Mouse (Mus musculus): ENCODE measurements around the gene B3gntl1. TPM values are rescaled to one million over a fixed set of nuclear protein-coding genes. Genes with fewer than 3 reads are reported as not detected.

B3gntl1 gene
- polyA plus RNA-seq, 1 experiment from 2014 or later, result 5.1 TPM

- Histone ChIP-seq H3K4me3 (ENCODE audit: low read depth, low read length) (no peak overlapping the region), H3K4me2 (ENCODE audit: low read depth, low read length) (no peak overlapping the region), H3K36me3 (replicated peaks; ENCODE audit: control insufficient read depth, insufficient read depth, low read depth, low read length) (no peaks in the 10 kb centered on the region), H3K4me1 (ENCODE audit: control insufficient read depth, insufficient read depth, low read length) (no peaks in the 10 kb centered on the region; the same call in 1 of the 2 replicates), H3K27ac (replicated peaks; ENCODE audit: low read depth, low read length) (no peak overlapping the region), H3K9me3 (replicated peaks; ENCODE audit: control insufficient read depth, low read length) (no peaks in the 10 kb centered on the region), H3K9ac (replicated peaks; ENCODE audit: low read length) (no peak overlapping the region), H3K27me3 (ENCODE audit: control insufficient read depth, insufficient read depth, low read length) (no peaks in the 10 kb centered on the region)
- 92% methylated on average over 5 of the region's 5 CpGs for WGBS
- ATAC-seq (replicated peaks; ENCODE audit: insufficient number of reproducible peaks, low FRiP score, low TSS enrichment, low read depth), result no peak
- DNase-seq (ENCODE audit: low spot score), result no peak
Measured at GRCm38 (mm10) chr11:121651983-121652382, 21.0 kb downstream of the B3gntl1 start.

GRCm38 (mm10) chr11:121651556-121651955 is 21.4 kb downstream of the B3gntl1 start:
- no peaks in the 10 kb centered on the region for H3K27me3 ChIP-seq (ENCODE audit: control insufficient read depth, insufficient read depth, low read length)
- no peak overlapping the region for H3K27ac ChIP-seq (replicated peaks; ENCODE audit: low read depth, low read length)
- H3K4me2 ChIP-seq (ENCODE audit: low read depth, low read length), result no peak overlapping the region
- no peak for ATAC-seq (replicated peaks; ENCODE audit: insufficient number of reproducible peaks, low FRiP score, low TSS enrichment, low read depth)
- H3K4me3 ChIP-seq (ENCODE audit: low read depth, low read length), result no peak overlapping the region
- H3K9me3 ChIP-seq (replicated peaks; ENCODE audit: control insufficient read depth, low read length), result no peaks in the 10 kb centered on the region
- no peaks in the 10 kb centered on the region for H3K36me3 ChIP-seq (replicated peaks; ENCODE audit: control insufficient read depth, insufficient read depth, low read depth, low read length)
- 93% methylated on average over 9 of the region's 9 CpGs for WGBS
- H3K4me1 ChIP-seq (ENCODE audit: control insufficient read depth, insufficient read depth, low read length), result no peaks in the 10 kb centered on the region; the same call in 1 of the 2 replicates
- no peak overlapping the region for H3K9ac ChIP-seq (replicated peaks; ENCODE audit: low read length)
- DNase-seq (ENCODE audit: low spot score), result no peak

- Histone ChIP-seq H3K4me1 (ENCODE audit: control insufficient read depth, insufficient read depth, low read length) (no peaks in the 10 kb centered on the region; the same call in 1 of the 2 replicates), H3K4me3 (ENCODE audit: low read depth, low read length) (no peak overlapping the region), H3K27ac (replicated peaks; ENCODE audit: low read depth, low read length) (no peak overlapping the region), H3K4me2 (ENCODE audit: low read depth, low read length) (no peak overlapping the region), H3K36me3 (replicated peaks; ENCODE audit: control insufficient read depth, insufficient read depth, low read depth, low read length) (no peaks in the 10 kb centered on the region), H3K9ac (replicated peaks; ENCODE audit: low read length) (no peak overlapping the region), H3K27me3 (ENCODE audit: control insufficient read depth, insufficient read depth, low read length) (no peaks in the 10 kb centered on the region), H3K9me3 (replicated peaks; ENCODE audit: control insufficient read depth, low read length) (no peaks in the 10 kb centered on the region)
- WGBS, result 93% methylated on average over 11 of the region's 11 CpGs
- DNase-seq (ENCODE audit: low spot score), result no peak
- ATAC-seq (replicated peaks; ENCODE audit: insufficient number of reproducible peaks, low FRiP score, low TSS enrichment, low read depth), result no peak
Measured at GRCm38 (mm10) chr11:121650668-121651067, 22.3 kb downstream of the B3gntl1 start.

GRCm38 (mm10) chr11:121649900-121650299 is 23.1 kb downstream of the B3gntl1 start:
- ATAC-seq (replicated peaks; ENCODE audit: insufficient number of reproducible peaks, low FRiP score, low TSS enrichment, low read depth), result no peak
- H3K4me2 ChIP-seq (ENCODE audit: low read depth, low read length), result no peak overlapping the region
- no peaks in the 10 kb centered on the region for H3K9me3 ChIP-seq (replicated peaks; ENCODE audit: control insufficient read depth, low read length)
- no peaks in the 10 kb centered on the region for H3K27me3 ChIP-seq (ENCODE audit: control insufficient read depth, insufficient read depth, low read length)
- no peaks in the 10 kb centered on the region for H3K36me3 ChIP-seq (replicated peaks; ENCODE audit: control insufficient read depth, insufficient read depth, low read depth, low read length)
- H3K9ac ChIP-seq (replicated peaks; ENCODE audit: low read length), result no peak overlapping the region
- no peak for DNase-seq (ENCODE audit: low spot score)
- WGBS, result 83% methylated on average over 10 of the region's 10 CpGs
- no peaks in the 10 kb centered on the region; the same call in 1 of the 2 replicates for H3K4me1 ChIP-seq (ENCODE audit: control insufficient read depth, insufficient read depth, low read length)
- H3K27ac ChIP-seq (replicated peaks; ENCODE audit: low read depth, low read length), result no peak overlapping the region
- no peak overlapping the region for H3K4me3 ChIP-seq (ENCODE audit: low read depth, low read length)

GRCm38 (mm10) chr11:121648166-121648565 is 24.8 kb downstream of the B3gntl1 start:
- DNase-seq (ENCODE audit: low spot score), result no peak

GRCm38 (mm10) chr11:121647321-121647720 is 25.6 kb downstream of the B3gntl1 start:
- H3K27ac ChIP-seq (replicated peaks; ENCODE audit: low read depth, low read length), result no peak overlapping the region
- WGBS, result 70% methylated on average over 9 of the region's 9 CpGs
- ATAC-seq (replicated peaks; ENCODE audit: insufficient number of reproducible peaks, low FRiP score, low TSS enrichment, low read depth) (no peak), DNase-seq (ENCODE audit: low spot score) (no peak)
- no peak overlapping the region for H3K4me2 ChIP-seq (ENCODE audit: low read depth, low read length)
- no peak overlapping the region for H3K4me3 ChIP-seq (ENCODE audit: low read depth, low read length)
- no peaks in the 10 kb centered on the region for H3K9me3 ChIP-seq (replicated peaks; ENCODE audit: control insufficient read depth, low read length)
- no peaks in the 10 kb centered on the region; the same call in 1 of the 2 replicates for H3K4me1 ChIP-seq (ENCODE audit: control insufficient read depth, insufficient read depth, low read length)
- no peaks in the 10 kb centered on the region for H3K27me3 ChIP-seq (ENCODE audit: control insufficient read depth, insufficient read depth, low read length)
- no peaks in the 10 kb centered on the region; the same call in 1 of the 2 replicates for H3K36me3 ChIP-seq (replicated peaks; ENCODE audit: control insufficient read depth, insufficient read depth, low read depth, low read length)
- no peak overlapping the region for H3K9ac ChIP-seq (replicated peaks; ENCODE audit: low read length)

More at GRCm38 (mm10) chr11:121648166-121648565, 24.8 kb downstream of the B3gntl1 start:
- 89% methylated on average over 5 of the region's 5 CpGs for WGBS
- Histone ChIP-seq H3K4me2 (ENCODE audit: low read depth, low read length) (no peak overlapping the region), H3K27me3 (ENCODE audit: control insufficient read depth, insufficient read depth, low read length) (no peaks in the 10 kb centered on the region), H3K4me1 (ENCODE audit: control insufficient read depth, insufficient read depth, low read length) (no peaks in the 10 kb centered on the region; the same call in 1 of the 2 replicates), H3K4me3 (ENCODE audit: low read depth, low read length) (no peak overlapping the region), H3K9ac (replicated peaks; ENCODE audit: low read length) (no peak overlapping the region), H3K36me3 (replicated peaks; ENCODE audit: control insufficient read depth, insufficient read depth, low read depth, low read length) (no peaks in the 10 kb centered on the region), H3K9me3 (replicated peaks; ENCODE audit: control insufficient read depth, low read length) (no peaks in the 10 kb centered on the region), H3K27ac (replicated peaks; ENCODE audit: low read depth, low read length) (no peak overlapping the region)
- no peak for ATAC-seq (replicated peaks; ENCODE audit: insufficient number of reproducible peaks, low FRiP score, low TSS enrichment, low read depth)

GRCm38 (mm10) chr11:121645394-121645793 is 27.6 kb downstream of the B3gntl1 start:
- DNase-seq (ENCODE audit: low spot score) (no peak), ATAC-seq (replicated peaks; ENCODE audit: insufficient number of reproducible peaks, low FRiP score, low TSS enrichment, low read depth) (no peak)
- Histone ChIP-seq H3K9ac (replicated peaks; ENCODE audit: low read length) (no peak overlapping the region), H3K36me3 (replicated peaks; ENCODE audit: control insufficient read depth, insufficient read depth, low read depth, low read length) (no peaks in the 10 kb centered on the region; the same call in 1 of the 2 replicates), H3K4me1 (ENCODE audit: control insufficient read depth, insufficient read depth, low read length) (no peaks in the 10 kb centered on the region; the same call in 1 of the 2 replicates), H3K9me3 (replicated peaks; ENCODE audit: control insufficient read depth, low read length) (no peaks in the 10 kb centered on the region), H3K27me3 (ENCODE audit: control insufficient read depth, insufficient read depth, low read length) (no peaks in the 10 kb centered on the region), H3K4me2 (ENCODE audit: low read depth, low read length) (no peak overlapping the region), H3K4me3 (ENCODE audit: low read depth, low read length) (no peak overlapping the region), H3K27ac (replicated peaks; ENCODE audit: low read depth, low read length) (no peak overlapping the region)
- 95% methylated on average over 6 of the region's 6 CpGs for WGBS

GRCm38 (mm10) chr11:121641501-121642145 is 31.3 kb downstream of the B3gntl1 start:
- Histone ChIP-seq H3K4me3 (ENCODE audit: low read depth, low read length) (no peak overlapping the region), H3K9ac (replicated peaks; ENCODE audit: low read length) (no peak overlapping the region), H3K27ac (replicated peaks; ENCODE audit: low read depth, low read length) (no peak overlapping the region), H3K9me3 (replicated peaks; ENCODE audit: control insufficient read depth, low read length) (no peaks in the 10 kb centered on the region), H3K4me2 (ENCODE audit: low read depth, low read length) (no peak overlapping the region), H3K4me1 (ENCODE audit: control insufficient read depth, insufficient read depth, low read length) (no peaks in the 10 kb centered on the region), H3K36me3 (replicated peaks; ENCODE audit: control insufficient read depth, insufficient read depth, low read depth, low read length) (no peaks in the 10 kb centered on the region; the same call in 1 of the 2 replicates), H3K27me3 (ENCODE audit: control insufficient read depth, insufficient read depth, low read length) (no peaks in the 10 kb centered on the region)
- 69% methylated on average over 2 of the region's 2 CpGs for WGBS
- ATAC-seq (replicated peaks; ENCODE audit: insufficient number of reproducible peaks, low FRiP score, low TSS enrichment, low read depth) (no peak), DNase-seq (ENCODE audit: low spot score) (no peak)

Measured in embryonic facial prominence, embryonic 11.5 days (tissue).